Mouse (Mus musculus) left cerebral cortex, adult 8-10 months (tissue): ENCODE measurements around the gene Clcnkb. TPM values are rescaled to one million over a fixed set of nuclear protein-coding genes. Genes with fewer than 3 reads are reported as not detected.

Experiments used
- DNase-seq, 2 experiments: peaks; one replicate each; pipeline ENCODE4 v3.0.0; 2022; ENCODE audit warnings: low spot score in 2 of 2
- total RNA-seq, 4 experiments: library from RNA; stranded (reverse); gene quantifications; 2 replicates each; pipeline ENCODE4 v1.2.4; 2022

The Clcnkb gene
- under 1 TPM in 1 of 4 experiments, not detected in 3; 0.74 TPM for total RNA-seq

- no peak for DNase-seq
These were observed at the start of gene Clcnkb for GRCm38 (mm10) chr4:141415924-141416323. Gene Clcnkb (minus strand): TSS chr4:141416014.

GRCm38 (mm10) chr4:141464722-141465121 is 48.9 kb upstream of the Clcnkb start:
- no peak for DNase-seq

GRCm38 (mm10) chr4:141463472-141463871 is 47.7 kb upstream of the Clcnkb start:
- no peak for DNase-seq

- DNase-seq = no peak
These were observed 45.8 kb upstream of the Clcnkb start for GRCm38 (mm10) chr4:141461576-141461975.

GRCm38 (mm10) chr4:141461088-141461487 is 45.3 kb upstream of the Clcnkb start:
- DNase-seq = no peak

GRCm38 (mm10) chr4:141460481-141460880 is 44.7 kb upstream of the Clcnkb start:
- no peak for DNase-seq

- no peak for DNase-seq
These were observed 44.0 kb upstream of the Clcnkb start for GRCm38 (mm10) chr4:141459766-141460165.

- no peak for DNase-seq
These were observed 43.1 kb upstream of the Clcnkb start for GRCm38 (mm10) chr4:141458888-141459287.

- no peak for DNase-seq
These were observed 42.4 kb upstream of the Clcnkb start for GRCm38 (mm10) chr4:141458236-141458635.

- DNase-seq = no peak
These were observed 40.6 kb upstream of the Clcnkb start for GRCm38 (mm10) chr4:141456193-141456938.

GRCm38 (mm10) chr4:141455526-141455925 is 39.7 kb upstream of the Clcnkb start:
- DNase-seq = no peak

GRCm38 (mm10) chr4:141454581-141455350 is 39.0 kb upstream of the Clcnkb start:
- no peak for DNase-seq

GRCm38 (mm10) chr4:141451916-141452450 is 36.2 kb upstream of the Clcnkb start:
- no peak for DNase-seq

GRCm38 (mm10) chr4:141451251-141451650 is 35.4 kb upstream of the Clcnkb start:
- no peak for DNase-seq

GRCm38 (mm10) chr4:141446211-141446610 is 30.4 kb upstream of the Clcnkb start:
- no peak for DNase-seq

- no peak for DNase-seq
These were observed 29.5 kb upstream of the Clcnkb start for GRCm38 (mm10) chr4:141445328-141445720.

- DNase-seq = peak; percentile 77 to 82
These were observed 28.9 kb upstream of the Clcnkb start, which contains the start of gene Zbtb17 for GRCm38 (mm10) chr4:141444451-141445327. Gene Zbtb17 (plus strand): TSS chr4:141444654.

- DNase-seq = no peak
These were observed 28.0 kb upstream of the Clcnkb start for GRCm38 (mm10) chr4:141443641-141444429.

- no peak for DNase-seq
These were observed 25.1 kb upstream of the Clcnkb start for GRCm38 (mm10) chr4:141440877-141441276.

- DNase-seq = no peak
These were observed 23.4 kb upstream of the Clcnkb start for GRCm38 (mm10) chr4:141439083-141439803.
